Mouse (Mus musculus): ENCODE data around the gene Svs2.
"Not testable (repeated sequence)": the region's sequence is repeated elsewhere in the genome, so short reads cannot be mapped to it uniquely, and the experiment has no call there.

DNA sequence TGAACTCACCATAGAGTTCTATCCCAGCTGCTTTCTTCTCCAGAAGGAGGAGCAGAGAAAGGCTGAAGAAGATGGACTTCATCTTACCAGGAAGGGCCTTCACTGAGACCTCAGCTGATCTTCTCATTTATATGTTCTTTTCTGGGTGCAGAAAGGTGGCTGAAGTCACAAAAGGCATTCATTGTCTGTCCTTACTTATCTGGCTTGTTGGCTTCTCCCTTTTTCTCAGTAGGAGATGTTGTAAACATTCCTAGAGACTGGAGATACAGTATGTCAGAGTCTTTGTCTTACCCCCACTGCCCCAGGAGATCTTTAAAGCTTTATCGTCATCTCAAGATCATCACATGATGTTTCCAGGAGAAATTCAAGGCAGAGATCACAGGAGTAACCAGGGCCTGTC, 18.3 kb upstream of the Svs2 start, which contains the start of gene Svs3b:
- not testable (repeated sequence) for TF ChIP-seq POLR2A (IDR thresholded peaks at IDR 0.05; ENCODE audit: low read depth, low read length); CTCF (IDR thresholded peaks at IDR 0.05; ENCODE audit: extremely low read depth, insufficient read length, insufficient replicate concordance, low read depth, low read length)
